ENCODE assay signal across 11 mouse cellular contexts in the genomic region with DNA sequence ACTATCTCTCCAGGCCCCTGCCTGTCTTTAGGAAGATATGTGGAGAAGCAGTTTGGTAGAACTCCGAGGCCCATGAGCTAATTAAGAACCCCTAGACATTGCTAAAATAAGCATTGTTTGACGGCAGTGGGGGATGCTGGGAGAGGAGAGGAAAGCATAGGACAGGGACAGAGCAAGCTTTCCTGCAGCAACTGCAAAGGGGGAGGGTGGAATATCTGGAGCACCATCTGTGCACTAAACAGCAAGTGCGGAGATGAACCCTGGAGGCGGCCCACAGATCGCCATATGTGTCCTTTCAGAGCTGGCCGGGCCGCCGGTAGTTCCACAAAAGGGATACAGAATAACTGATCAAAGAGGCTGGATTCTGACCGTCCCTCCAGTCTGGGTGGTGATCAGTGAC. TPM values are rescaled to one million over a fixed set of nuclear protein-coding genes. Genes with fewer than 3 reads are reported as not detected.
DNase-seq lines count a peak whose midpoint lies in the region; ATAC-seq and TF ChIP-seq lines count a peak whose summit lies in the region.
"Had no signal": no experiment of that assay in that cellular context is flagged by ENCODE, and none has a peak within 500 bp of the region (broad histone marks: within the 10 kb centered on the region; RNA-seq: fewer than 3 reads in every experiment).

No protein-coding gene starts in this region.

- H3K4me1 ChIP-seq in lung, postnatal 0 days (ENCODE audit: insufficient read depth, low read depth, low read length) = no peaks in the 10 kb centered on the region
- H3K4me1 ChIP-seq: liver, embryonic 15.5 days had no signal

- no peak overlapping the region for H3K27ac ChIP-seq in gastrocnemius, adult 2 months
- no peak overlapping the region for H3K27ac ChIP-seq in lung, postnatal 0 days (ENCODE audit: low read length)
- H3K27ac ChIP-seq: liver, embryonic 15.5 days had no signal

- TF ChIP-seq CTCF in gastrocnemius, adult 2 months (IDR thresholded peaks at IDR 0.05) = no peak
- no peak for TF ChIP-seq CTCF in lung, postnatal 0 days (IDR thresholded peaks at IDR 0.05)

- intact Hi-C loops in gastrocnemius, adult 2 months (cut with DNase I) = no loop called here

- no peaks in the 10 kb centered on the region for H3K27me3 ChIP-seq in lung, postnatal 0 days (replicated peaks; ENCODE audit: insufficient read depth, low read length)
- H3K27me3 ChIP-seq: liver, embryonic 15.5 days had no signal

- H3K4me2 ChIP-seq in lung, postnatal 0 days (replicated peaks; ENCODE audit: low read depth, low read length) = no peak overlapping the region
- H3K4me2 ChIP-seq: liver, embryonic 15.5 days had no signal

- DNase-seq in cerebellum, adult 11-12 months = peak; percentile 86
- DNase-seq in cerebellum, postnatal 25 days = peak; percentile 70 to 74
- DNase-seq in layer of hippocampus, adult 11-12 months (ENCODE audit: low spot score) = peak; percentile 83
- DNase-seq in mesoderm, embryonic 11.5 days (ENCODE audit: low read depth, low spot score) = peak; percentile 31
- DNase-seq in gastrocnemius, adult 2 months = no peak
- DNase-seq in lung, postnatal 25 days (ENCODE audit: low spot score) = no peak
- DNase-seq in ovary, postnatal 14 days (ENCODE audit: low spot score) = no peak
- no peak for DNase-seq in lung, postnatal 0 days (ENCODE audit: low spot score)
- DNase-seq: kidney, adult 8-10 months had no signal

- no peaks in the 10 kb centered on the region for H3K9me3 ChIP-seq in lung, postnatal 0 days (ENCODE audit: low read length)
- H3K9me3 ChIP-seq: liver, embryonic 15.5 days had no signal

- no peak for TF ChIP-seq EP300 in lung, postnatal 0 days (IDR thresholded peaks at IDR 0.05)

- no peak overlapping the region for H3K4me3 ChIP-seq in gastrocnemius, adult 2 months
- H3K4me3 ChIP-seq in lung, postnatal 0 days (ENCODE audit: low read depth, low read length) = no peak overlapping the region
- H3K4me3 ChIP-seq: liver, embryonic 15.5 days had no signal

- H3K9ac ChIP-seq in lung, postnatal 0 days (replicated peaks; ENCODE audit: low read depth) = no peak overlapping the region
- H3K9ac ChIP-seq: liver, embryonic 15.5 days had no signal

- WGBS in lung, postnatal 0 days = 66% methylated on average over 9 of the region's 9 CpGs

- H3K36me3 ChIP-seq in lung, postnatal 0 days (ENCODE audit: insufficient read depth, low read length) = no peaks in the 10 kb centered on the region
- H3K36me3 ChIP-seq: G1E; liver, embryonic 15.5 days had no signal

- no peak for ATAC-seq in lung, postnatal 0 days

RNA-seq across cellular contexts. Expression of a gene that starts 37.2 kb away (rescaled TPM):
- under 1 TPM; 0.15 to 0.50 TPM for total RNA-seq in gastrocnemius, adult 2 months (2021)
- polyA plus RNA-seq in lung, postnatal 0 days (2015; fragmentation: Nextera tagmentation; extraction: Ambion mirVana) = 5.0 and 5.6 TPM in 2 replicates
- polyA plus RNA-seq: G1E had no signal

RNA-seq across cellular contexts. Expression of a gene that starts 43.9 kb away (rescaled TPM):
- 10 to 100 TPM; 17.1 to 17.7 TPM for total RNA-seq in gastrocnemius, adult 2 months (2021)
- 23.5 and 24.5 TPM in 2 replicates for polyA plus RNA-seq in lung, postnatal 0 days (2015; fragmentation: Nextera tagmentation; extraction: Ambion mirVana)

Comparison
In these comparisons a context has a peak if more than half of its experiments do, and no peak if none do; other contexts are left out.
1. DNase-seq: peak in cerebellum, adult 11-12 months (single experiment), cerebellum, postnatal 25 days (2 of 2), layer of hippocampus, adult 11-12 months (single experiment) and mesoderm, embryonic 11.5 days (single experiment); none in gastrocnemius, adult 2 months (single experiment), lung, postnatal 25 days (single experiment), ovary, postnatal 14 days (single experiment) and lung, postnatal 0 days (single experiment).